Mouse (Mus musculus): ENCODE data around the gene Suv39h1.

GRCm38 (mm10) chrX:8095546-8095945 is 21.0 kb upstream of the Suv39h1 start:
- no peak for TF ChIP-seq POLR2A (IDR thresholded peaks at IDR 0.05; ENCODE audit: extremely low read depth, insufficient read depth, low read length)
- TF ChIP-seq CTCF (IDR thresholded peaks at IDR 0.05; ENCODE audit: low read depth, low read length): no peak
